Mouse (Mus musculus): ENCODE measurements around the gene Ank2.

DNA sequence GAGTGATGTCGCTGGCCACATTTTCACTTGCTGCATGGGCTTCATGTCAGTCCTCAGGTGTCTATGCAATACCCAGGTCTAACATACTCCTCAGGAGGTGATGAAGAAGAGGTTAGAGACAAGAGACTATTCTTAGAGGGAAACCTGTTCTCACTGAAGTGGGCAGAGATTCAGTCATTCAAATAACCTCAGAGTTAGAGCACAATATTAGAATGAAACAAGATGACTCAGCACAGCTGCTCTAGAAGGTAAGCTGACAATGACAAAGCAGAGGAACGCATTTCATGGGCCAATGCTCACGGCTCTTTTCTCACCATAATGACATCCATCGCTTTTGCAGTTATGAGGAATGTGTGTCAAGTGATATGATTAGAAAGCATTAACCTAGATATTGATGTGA is 475.2 kb downstream of the Ank2 start:
- TF ChIP-seq CTCF (conservative IDR thresholded peaks at IDR 0.05; ENCODE audit: insufficient read depth, insufficient read length, low read depth, low read length) = no peak
- TF ChIP-seq POLR2A (IDR thresholded peaks at IDR 0.05; ENCODE audit: low read depth, low read length) = no peak

All from kidney, adult 2 months (tissue).